Mouse (Mus musculus) forebrain, embryonic 13.5 days (tissue): ENCODE measurements around the gene Ddah1. TPM values are rescaled to one million over a fixed set of nuclear protein-coding genes. Genes with fewer than 3 reads are reported as not detected.

Experiments
- ATAC-seq: fragments of 200-750 bp; cut with Nextera tagmentation; 2 replicates; pipeline ENCODE4 v1.8.0; 2017
- H3K27ac ChIP-seq: fragments of 300-500 bp; sonication (generic); 2 replicates; pipeline ENCODE4 v1.5.1; 2015; ENCODE audit warnings: inconsistent platforms, mild to moderate bottlenecking, moderate library complexity
- H3K27me3 ChIP-seq: fragments of 300-500 bp; sonication (generic); 2 replicates; pipeline ENCODE4 v1.6.1; 2015; ENCODE audit warnings: mild to moderate bottlenecking, inconsistent platforms
- H3K36me3 ChIP-seq: fragments of 300-500 bp; sonication (generic); 2 replicates; pipeline ENCODE4 v1.6.1; 2015; ENCODE audit warnings: mild to moderate bottlenecking, inconsistent platforms; ENCODE audit not compliant: poor library complexity, severe bottlenecking
- H3K4me1 ChIP-seq: fragments of 300-500 bp; sonication (generic); 2 replicates; pipeline ENCODE4 v1.6.1; 2015; ENCODE audit warnings: inconsistent platforms
- H3K4me2 ChIP-seq: fragments of 300-500 bp; sonication (generic); 2 replicates; pipeline ENCODE4 v1.6.1; 2015; ENCODE audit warnings: inconsistent platforms, mild to moderate bottlenecking, moderate library complexity
- H3K4me3 ChIP-seq: fragments of 300-500 bp; sonication (generic); 2 replicates; pipeline ENCODE4 v1.5.1; 2015; ENCODE audit warnings: mild to moderate bottlenecking, inconsistent platforms
- H3K9ac ChIP-seq: fragments of 300-500 bp; sonication (generic); 2 replicates; pipeline ENCODE4 v1.6.1; 2015; ENCODE audit warnings: mild to moderate bottlenecking, inconsistent platforms
- H3K9me3 ChIP-seq: fragments of 300-500 bp; sonication (generic); replicated peaks from 2 replicates; pipeline ENCODE4 v1.6.1; 2016; ENCODE audit warnings: inconsistent platforms
- WGBS: fragments of 180-500 bp; shearing (Covaris S2); methylation state at CpG from one replicate; pipeline ENCODE4 v1.1.7; 2015; 5-methylcytosine and 5-hydroxymethylcytosine counted together
- polyA plus RNA-seq: library from polyadenylated mRNA; unstranded; fragments of >200 nt; fragmentation: Nextera tagmentation; extraction: Ambion mirVana; gene quantifications from 2 replicates; pipeline ENCODE4 v1.2.1, GENCODE M21; 2015

Gene Ddah1
- polyA plus RNA-seq, 1 experiment from 2014 or later = 149 TPM

- no peaks in the 10 kb centered on the region for H3K27me3 ChIP-seq
- WGBS = 79% methylated on average over 4 of the region's 4 CpGs
- no peak overlapping the region for H3K9ac ChIP-seq
- H3K36me3 ChIP-seq = no peaks in the 10 kb centered on the region
- peaks cover 52% of the 10 kb centered on the region for H3K4me1 ChIP-seq
- ATAC-seq = no peak
- H3K4me2 ChIP-seq = no peak overlapping the region
- no peaks in the 10 kb centered on the region for H3K9me3 ChIP-seq
- H3K27ac ChIP-seq = no peak overlapping the region
- H3K4me3 ChIP-seq = no peak overlapping the region
Measured at GRCm38 (mm10) chr3:145822201-145822600, 63.7 kb downstream of the Ddah1 start.

GRCm38 (mm10) chr3:145823661-145824060 is 65.2 kb downstream of the Ddah1 start:
- H3K9ac ChIP-seq = no peak overlapping the region
- no peaks in the 10 kb centered on the region for H3K9me3 ChIP-seq
- H3K36me3 ChIP-seq = no peaks in the 10 kb centered on the region
- H3K4me2 ChIP-seq = no peak overlapping the region
- H3K27ac ChIP-seq = no peak overlapping the region
- H3K27me3 ChIP-seq = no peaks in the 10 kb centered on the region
- 88% methylated on average over 4 of the region's 4 CpGs for WGBS
- H3K4me3 ChIP-seq = no peak overlapping the region
- peaks cover 59% of the 10 kb centered on the region for H3K4me1 ChIP-seq
- ATAC-seq = no peak

GRCm38 (mm10) chr3:145825416-145826055 is 67.1 kb downstream of the Ddah1 start:
- H3K4me1 ChIP-seq = peaks cover 62% of the 10 kb centered on the region
- no peak overlapping the region for H3K9ac ChIP-seq
- peak; percentile 92 for ATAC-seq
- H3K4me2 ChIP-seq = peak overlapping the region; percentile 19
- H3K36me3 ChIP-seq = no peaks in the 10 kb centered on the region
- no peak overlapping the region for H3K4me3 ChIP-seq
- H3K27me3 ChIP-seq = no peaks in the 10 kb centered on the region
- 18% methylated on average over 11 of the region's 11 CpGs for WGBS
- no peaks in the 10 kb centered on the region for H3K9me3 ChIP-seq
- peak overlapping the region; percentile 54; the same call in 1 of the 2 replicates for H3K27ac ChIP-seq

- 29% methylated on average over 18 of the region's 18 CpGs for WGBS
- no peaks in the 10 kb centered on the region for H3K36me3 ChIP-seq
- no peaks in the 10 kb centered on the region for H3K9me3 ChIP-seq
- no peak overlapping the region for H3K9ac ChIP-seq
- peak overlapping the region; percentile 39 for H3K4me2 ChIP-seq
- H3K4me3 ChIP-seq = no peak overlapping the region
- peaks cover 61% of the 10 kb centered on the region for H3K4me1 ChIP-seq
- H3K27ac ChIP-seq = peak overlapping the region; percentile 59
- ATAC-seq = no peak
- H3K27me3 ChIP-seq = no peaks in the 10 kb centered on the region
Measured at GRCm38 (mm10) chr3:145827191-145828045, 68.9 kb downstream of the Ddah1 start.

- Histone ChIP-seq H3K4me1 (peaks cover 59% of the 10 kb centered on the region), H3K9me3 (no peaks in the 10 kb centered on the region), H3K4me2 (no peak overlapping the region), H3K9ac (no peak overlapping the region), H3K27me3 (no peaks in the 10 kb centered on the region), H3K36me3 (no peaks in the 10 kb centered on the region), H3K4me3 (no peak overlapping the region), H3K27ac (no peak overlapping the region; the same call in 1 of the 2 replicates)
- WGBS = 54% methylated on average over 5 of the region's 5 CpGs
- ATAC-seq = no peak
Measured at GRCm38 (mm10) chr3:145828906-145829305, 70.4 kb downstream of the Ddah1 start.

GRCm38 (mm10) chr3:145833948-145834538 is 75.6 kb downstream of the Ddah1 start:
- Histone ChIP-seq H3K27ac (no peak overlapping the region), H3K27me3 (no peaks in the 10 kb centered on the region)
- 62% methylated on average over 8 of the region's 8 CpGs for WGBS

GRCm38 (mm10) chr3:145838281-145838680 is 79.8 kb downstream of the Ddah1 start:
- H3K4me1 ChIP-seq = peaks cover 8% of the 10 kb centered on the region; the same call in 1 of the 2 replicates
- no peak for ATAC-seq
- H3K9ac ChIP-seq = no peak overlapping the region
- no peaks in the 10 kb centered on the region for H3K9me3 ChIP-seq
- H3K4me3 ChIP-seq = no peak overlapping the region
- no peak overlapping the region for H3K4me2 ChIP-seq
- H3K27ac ChIP-seq = no peak overlapping the region
- H3K27me3 ChIP-seq = no peaks in the 10 kb centered on the region
- peaks cover 14% of the 10 kb centered on the region for H3K36me3 ChIP-seq

More at GRCm38 (mm10) chr3:145833948-145834538, 75.6 kb downstream of the Ddah1 start:
- peaks cover 16% of the 10 kb centered on the region for H3K4me1 ChIP-seq
- ATAC-seq = peak; percentile 44; the same call in 1 of the 2 replicates
- no peaks in the 10 kb centered on the region for H3K9me3 ChIP-seq
- H3K4me2 ChIP-seq = no peak overlapping the region
- H3K4me3 ChIP-seq = no peak overlapping the region
- H3K9ac ChIP-seq = no peak overlapping the region
- H3K36me3 ChIP-seq = 0 out of 2 replicates have a peak, but pooled peaks cover 2% of the 10 kb centered on the region

DNA sequence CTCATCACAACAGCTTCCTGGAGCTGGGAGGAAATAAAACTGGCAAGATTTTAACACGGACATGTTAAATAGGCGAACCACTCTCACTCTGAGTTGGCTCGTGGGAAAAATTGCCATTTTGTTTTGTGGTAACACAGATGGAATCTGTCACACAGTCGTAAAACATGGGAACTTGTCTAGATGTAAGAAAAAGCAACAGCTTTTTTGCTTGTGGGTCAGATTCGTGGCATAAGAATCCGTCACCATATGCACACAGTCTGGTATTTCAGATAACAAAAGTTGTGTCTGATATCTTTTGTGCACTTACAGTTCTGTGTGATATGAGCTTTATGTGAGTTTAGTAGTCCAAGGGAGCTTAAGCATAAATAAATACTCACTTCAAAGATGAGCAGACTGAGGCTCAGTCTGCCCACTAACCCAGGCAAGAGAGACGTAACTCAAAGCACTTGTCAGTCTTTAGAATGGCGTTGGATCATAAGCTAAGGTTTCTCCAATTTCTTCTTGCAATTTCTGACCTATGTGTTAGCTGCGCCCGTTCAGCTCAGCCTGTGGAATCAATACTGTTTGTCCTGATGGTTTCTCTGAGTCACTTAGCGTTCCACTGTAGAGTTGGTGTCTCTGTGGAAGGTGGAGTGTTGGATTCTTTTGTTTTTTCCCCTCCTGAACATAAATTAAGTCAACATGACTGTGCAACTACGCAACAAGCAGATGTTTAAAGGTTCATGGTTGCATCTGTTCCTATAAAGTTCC is 83.7 kb downstream of the Ddah1 start:
- Histone ChIP-seq H3K9ac (no peak overlapping the region), H3K9me3 (no peaks in the 10 kb centered on the region), H3K4me2 (no peak overlapping the region), H3K36me3 (peaks cover 16% of the 10 kb centered on the region), H3K4me3 (no peak overlapping the region), H3K4me1 (no peaks in the 10 kb centered on the region), H3K27me3 (no peaks in the 10 kb centered on the region), H3K27ac (no peak overlapping the region)
- 86% methylated on average over 12 of the region's 12 CpGs for WGBS
- ATAC-seq = peak; percentile 33; the same call in 1 of the 2 replicates

GRCm38 (mm10) chr3:145843836-145844235 is 85.4 kb downstream of the Ddah1 start:
- H3K27me3 ChIP-seq = no peaks in the 10 kb centered on the region
- H3K9ac ChIP-seq = no peak overlapping the region
- H3K36me3 ChIP-seq = peaks cover 21% of the 10 kb centered on the region
- no peak overlapping the region for H3K4me2 ChIP-seq
- no peaks in the 10 kb centered on the region for H3K9me3 ChIP-seq
- ATAC-seq = no peak
- no peak overlapping the region for H3K27ac ChIP-seq
- H3K4me1 ChIP-seq = 0 out of 2 replicates have a peak, but pooled peaks cover 3% of the 10 kb centered on the region
- H3K4me3 ChIP-seq = no peak overlapping the region
- 88% methylated on average over 3 of the region's 3 CpGs for WGBS

DNA sequence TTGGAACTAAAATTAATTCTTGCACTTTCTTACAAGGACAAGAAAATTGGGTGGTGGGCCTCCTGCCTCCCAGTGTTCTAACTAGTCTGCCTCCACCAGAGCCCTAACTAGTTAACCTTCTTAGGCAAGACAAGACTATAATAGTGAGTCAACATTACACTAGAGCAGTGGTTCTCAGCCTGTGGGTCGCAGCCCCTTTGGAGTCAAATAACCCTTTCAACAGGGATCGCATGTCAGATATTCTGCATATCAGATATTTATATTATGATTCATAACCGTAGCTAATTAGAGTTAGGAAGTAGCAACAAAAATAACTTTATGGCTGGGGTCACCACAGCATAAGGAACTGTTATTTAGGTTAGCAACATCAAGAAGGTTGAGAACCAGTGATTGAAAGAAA is 86.4 kb downstream of the Ddah1 start:
- H3K4me3 ChIP-seq = no peak overlapping the region
- no peaks in the 10 kb centered on the region for H3K9me3 ChIP-seq
- H3K27me3 ChIP-seq = no peaks in the 10 kb centered on the region
- 0 out of 2 replicates have a peak, but pooled peaks cover 3% of the 10 kb centered on the region for H3K4me1 ChIP-seq
- H3K4me2 ChIP-seq = no peak overlapping the region
- H3K27ac ChIP-seq = no peak overlapping the region
- H3K9ac ChIP-seq = no peak overlapping the region
- 97% methylated on average over 3 of the region's 3 CpGs for WGBS
- peaks cover 11% of the 10 kb centered on the region for H3K36me3 ChIP-seq
- ATAC-seq = no peak

- ATAC-seq = no peak
- WGBS = 72% methylated on average over 2 of the region's 2 CpGs
- H3K4me2 ChIP-seq = no peak overlapping the region
Measured at GRCm38 (mm10) chr3:145846255-145846654, 87.8 kb downstream of the Ddah1 start.

More at GRCm38 (mm10) chr3:145846255-145846654, 87.8 kb downstream of the Ddah1 start:
- Histone ChIP-seq H3K27me3 (no peaks in the 10 kb centered on the region), H3K4me1 (0 out of 2 replicates have a peak, but pooled peaks cover 3% of the 10 kb centered on the region), H3K4me3 (no peak overlapping the region), H3K9ac (no peak overlapping the region), H3K9me3 (no peaks in the 10 kb centered on the region), H3K27ac (no peak overlapping the region), H3K36me3 (peaks cover 7% of the 10 kb centered on the region; the same call in 1 of the 2 replicates)
